Mouse (Mus musculus): ENCODE results near the gene Wwox.

Gene Wwox

DNA sequence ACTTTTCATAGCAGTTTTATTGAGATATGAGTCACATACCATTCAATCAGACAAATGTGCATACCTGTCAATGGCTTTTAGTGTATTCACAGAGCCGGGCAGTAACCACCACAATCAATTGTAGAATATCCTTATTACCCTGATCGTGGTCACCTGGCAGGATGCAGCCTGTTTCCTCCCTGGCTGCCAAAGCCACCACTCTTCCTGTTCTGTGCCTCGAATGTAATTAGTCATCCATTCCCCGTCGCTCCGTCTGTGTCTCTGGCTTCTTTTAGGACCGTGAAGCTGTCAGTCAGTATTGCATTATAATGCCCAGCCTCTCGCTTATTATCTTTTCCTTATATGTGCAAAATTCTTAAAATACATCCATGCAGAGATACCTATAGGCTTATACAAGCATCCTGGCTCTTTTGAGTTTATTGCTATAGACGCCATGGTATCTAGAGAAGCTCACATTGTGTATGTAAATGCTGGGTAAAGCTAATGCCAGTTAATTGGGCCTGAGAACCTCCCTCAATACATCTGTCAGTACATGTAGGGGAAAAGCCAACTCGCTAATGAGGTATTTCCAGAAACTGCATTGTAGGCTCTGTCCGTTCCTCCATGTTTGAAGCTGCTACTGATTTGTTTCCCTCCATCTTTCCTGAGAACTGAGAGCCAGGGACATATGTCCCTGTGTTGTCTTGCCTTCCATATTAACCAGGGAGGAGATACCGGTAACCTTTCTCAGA lies 303.9 kb downstream of the Wwox start:
- no peak for DNase-seq (ENCODE audit: low spot score)

DNA sequence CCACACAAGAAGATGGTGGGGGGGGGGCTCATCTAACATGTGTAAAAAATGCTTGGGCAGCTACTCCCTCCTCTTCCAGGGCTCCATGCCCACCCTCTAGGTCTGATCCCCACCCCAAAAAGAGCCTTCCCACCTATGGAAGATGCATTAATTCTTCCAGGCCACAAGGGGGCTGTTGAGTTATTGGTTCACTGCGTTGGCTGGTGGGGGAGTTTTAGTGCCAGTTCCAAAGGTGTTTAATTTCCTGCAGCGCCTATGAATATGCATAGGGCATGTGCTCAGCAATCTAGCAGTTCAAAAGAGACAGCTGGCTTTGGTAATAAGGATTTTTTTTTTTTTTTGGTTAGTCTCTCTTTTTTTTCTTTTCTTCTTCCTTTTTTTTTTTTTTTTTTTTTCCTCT lies 306.9 kb downstream of the Wwox start:
- DNase-seq (ENCODE audit: low spot score), result no peak

DNA sequence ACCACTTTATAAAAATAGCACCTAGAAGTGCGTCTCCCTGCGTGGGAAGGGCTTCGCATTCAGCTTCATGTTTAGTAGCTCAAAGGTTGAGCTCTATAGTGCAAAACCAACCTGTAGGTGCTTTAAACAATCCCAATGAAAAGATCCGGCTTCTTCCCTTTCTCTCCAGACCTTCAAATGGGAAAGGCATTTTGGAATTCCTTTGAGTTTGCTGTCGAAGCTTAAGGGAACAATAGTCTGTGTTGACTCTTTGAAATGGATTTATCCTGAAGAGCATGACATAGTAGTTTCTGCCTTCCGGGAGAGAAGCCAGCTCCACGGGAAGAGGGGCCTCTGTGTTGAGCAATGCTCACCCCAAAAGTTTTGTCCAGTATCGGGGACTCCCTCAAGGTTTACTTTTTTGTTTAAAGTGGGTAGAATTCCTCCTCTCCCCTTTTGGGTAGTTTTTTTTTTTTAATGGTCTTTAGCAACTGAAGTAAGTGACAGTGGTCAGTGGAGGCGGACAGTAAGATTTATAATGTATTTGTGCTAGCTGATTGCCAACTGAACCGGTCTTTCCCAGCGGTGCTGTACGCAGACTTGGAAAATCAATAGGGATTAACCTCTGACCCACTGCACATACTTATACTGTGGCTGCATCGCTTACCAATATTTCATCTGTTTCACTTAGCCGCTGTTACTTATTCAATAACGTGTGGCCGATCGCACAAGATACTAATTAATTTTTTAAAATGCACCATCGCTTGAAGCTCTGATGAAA lies 312.1 kb downstream of the Wwox start:
- DNase-seq (ENCODE audit: low spot score), result no peak

DNA sequence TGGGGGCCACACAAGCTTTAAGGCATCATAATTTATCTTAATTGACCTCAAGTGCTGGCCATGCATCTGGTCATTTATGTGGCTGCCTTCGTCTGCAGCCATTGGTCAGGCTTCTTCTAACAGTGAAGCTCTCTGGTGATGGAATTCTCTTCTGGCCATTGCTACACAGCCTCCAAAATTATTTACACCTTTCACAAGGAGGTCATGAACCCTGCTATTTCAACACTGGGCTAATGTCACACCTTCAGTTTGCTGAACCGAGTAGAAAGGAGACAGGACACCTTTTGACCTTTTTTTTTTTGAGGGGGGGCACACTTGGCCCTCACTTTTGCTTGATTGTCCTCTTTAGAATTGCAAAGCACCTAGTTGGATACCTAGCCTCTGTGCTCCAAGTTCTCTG lies 320.2 kb downstream of the Wwox start:
- no peak for DNase-seq (ENCODE audit: low spot score)

DNA sequence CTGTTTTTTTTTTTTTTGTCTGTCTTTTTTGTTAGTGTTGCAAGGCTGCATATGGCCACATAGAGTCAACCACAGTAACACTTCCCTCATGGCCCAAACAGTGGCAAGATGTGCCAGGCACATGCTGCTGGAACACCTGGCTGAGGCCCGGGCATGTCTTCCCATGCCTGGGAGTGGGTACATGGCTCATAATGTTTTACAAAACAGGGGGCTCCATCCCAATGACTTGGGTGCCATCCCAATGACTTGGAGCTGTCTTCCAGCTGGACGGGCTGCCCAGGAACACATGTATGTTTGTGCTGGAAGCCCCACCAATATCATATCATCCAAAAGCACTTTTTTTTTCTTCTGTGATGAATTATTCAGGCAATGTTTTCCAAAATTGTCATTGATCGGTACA lies 329.1 kb downstream of the Wwox start:
- no peak for DNase-seq (ENCODE audit: low spot score)

DNA sequence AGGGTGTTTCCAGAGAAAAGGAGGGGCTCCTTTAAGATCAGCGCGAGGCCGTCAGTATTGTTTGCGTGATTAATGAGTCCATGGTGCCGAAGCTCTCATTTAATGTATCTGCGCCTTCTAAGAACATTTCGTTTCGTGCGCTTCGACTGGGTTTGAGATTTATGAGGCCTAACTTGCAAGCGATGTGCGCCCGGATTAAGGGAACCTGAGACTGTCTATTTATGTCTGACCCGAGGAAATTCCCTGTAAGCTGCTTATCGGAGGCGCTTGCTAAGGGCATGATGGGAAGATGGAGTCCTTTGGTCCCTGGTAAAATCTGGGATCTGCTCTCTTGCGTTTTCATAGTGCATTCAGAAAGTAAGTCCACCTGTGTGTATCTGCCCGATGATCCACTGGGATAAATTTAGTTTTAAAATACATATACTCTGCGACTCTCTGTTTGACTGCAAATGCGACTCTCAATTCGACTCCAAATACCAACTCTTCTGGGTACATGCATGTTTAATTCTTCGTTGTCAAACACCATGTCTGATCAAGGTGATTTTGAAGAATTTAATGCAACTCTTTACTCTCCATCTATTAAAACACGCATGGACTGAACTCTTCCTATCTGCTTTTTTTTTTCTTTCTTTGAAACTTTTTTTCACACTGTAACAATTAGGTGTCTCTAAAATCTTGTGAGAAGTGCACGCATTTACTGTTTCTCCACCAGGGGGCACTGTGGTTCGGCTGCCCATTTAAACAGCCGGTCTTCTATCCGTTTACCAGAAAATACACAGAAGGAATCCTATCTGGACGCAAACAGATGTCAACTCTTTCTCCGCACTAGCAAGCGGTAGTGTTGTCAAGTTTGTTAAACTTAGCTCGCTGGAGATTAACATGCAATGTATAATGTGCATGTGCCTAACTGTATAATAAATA lies 331.7 kb downstream of the Wwox start:
- DNase-seq (ENCODE audit: low spot score), result peak; percentile 56

DNA sequence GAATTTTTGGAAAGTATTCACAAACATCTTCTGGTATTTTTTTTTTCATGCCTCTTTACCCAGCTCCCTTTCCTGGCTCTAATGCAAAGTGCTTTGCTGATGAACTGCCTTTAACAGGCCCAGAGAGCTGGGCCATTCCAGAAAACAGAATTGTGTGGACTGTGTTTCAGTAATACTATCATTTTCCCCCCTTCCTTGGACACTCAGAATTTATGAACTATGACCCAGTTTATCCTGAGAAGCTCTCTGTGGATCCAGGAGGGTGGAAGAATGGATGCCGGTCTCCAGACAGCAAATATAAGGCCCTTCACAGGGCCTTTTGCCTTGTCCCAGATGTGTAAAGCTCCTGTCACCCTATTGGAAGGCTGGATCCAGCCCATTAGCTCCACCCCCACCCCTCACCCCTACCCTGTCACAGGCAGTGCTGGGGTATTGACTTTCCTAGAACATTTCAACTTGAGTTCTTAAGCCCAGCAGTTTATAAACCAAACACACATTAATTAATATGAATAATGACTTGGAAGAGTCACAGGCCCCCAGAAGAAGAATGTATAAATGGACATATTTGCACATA lies 332.9 kb downstream of the Wwox start:
- DNase-seq (ENCODE audit: low spot score), result no peak

DNA sequence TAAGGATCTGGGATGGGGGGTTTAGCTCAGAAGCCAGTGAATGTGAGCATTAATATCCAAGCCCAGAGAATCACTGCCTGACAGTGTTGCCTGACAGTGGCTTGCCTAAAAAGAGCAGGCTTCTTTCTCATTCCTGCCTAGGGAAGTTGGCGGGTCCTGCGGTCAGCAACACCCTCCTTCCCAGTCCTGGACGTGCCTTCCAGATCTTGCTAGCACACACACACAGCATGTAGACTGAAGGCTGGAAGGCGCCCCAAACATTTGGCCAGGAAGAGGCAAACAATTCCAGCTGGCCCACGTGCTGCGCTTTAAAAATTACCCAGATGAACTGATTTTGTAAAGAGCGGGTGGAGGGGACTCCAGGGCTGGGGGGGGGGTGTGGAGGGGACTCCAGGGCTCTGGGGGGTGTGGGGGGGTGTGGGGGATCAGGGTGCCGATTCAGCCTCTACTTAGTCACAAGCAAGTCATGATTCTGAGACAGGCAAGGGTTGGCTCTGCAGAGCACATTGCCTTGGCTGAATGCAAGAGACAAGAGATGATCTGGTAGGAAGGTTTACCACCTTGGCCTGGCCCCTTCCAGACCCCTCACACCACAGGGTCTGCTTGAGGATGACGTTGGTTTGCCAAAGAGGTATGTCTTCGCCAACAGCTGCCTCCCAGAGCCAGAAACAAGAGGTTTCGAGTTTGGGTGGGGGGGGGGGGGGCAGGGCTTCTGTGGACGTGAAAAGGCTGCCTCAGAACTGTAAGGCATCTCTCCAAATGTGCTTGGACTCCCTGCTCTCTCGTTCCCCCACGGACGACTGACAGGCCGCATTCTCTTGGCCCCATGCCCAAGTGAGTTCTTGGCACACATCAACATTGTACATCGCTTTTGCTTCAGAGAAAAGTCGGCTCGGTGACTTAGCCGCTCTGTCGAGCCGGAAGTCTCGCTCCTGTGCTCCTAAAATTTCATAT lies 334.3 kb downstream of the Wwox start:
- DNase-seq (ENCODE audit: low spot score), result peak; percentile 69

DNA sequence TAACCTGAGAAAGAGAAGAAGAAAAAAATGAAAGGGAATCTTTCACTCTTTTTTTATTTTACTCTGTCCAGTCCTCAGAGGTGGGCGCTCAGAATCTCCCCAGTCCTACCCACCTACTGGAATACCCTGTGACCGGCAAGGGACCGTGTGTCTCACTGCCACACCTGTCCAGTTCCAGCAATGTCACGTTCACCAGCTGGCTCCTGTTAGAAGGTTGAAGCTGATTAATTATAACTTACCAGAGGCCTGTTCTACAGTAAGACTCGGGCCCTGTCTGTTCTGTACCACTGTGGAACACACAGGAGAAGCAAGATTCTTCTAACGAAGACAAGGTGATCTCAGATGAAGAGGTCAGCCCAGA lies 334.9 kb downstream of the Wwox start:
- DNase-seq (ENCODE audit: low spot score), result no peak

DNA sequence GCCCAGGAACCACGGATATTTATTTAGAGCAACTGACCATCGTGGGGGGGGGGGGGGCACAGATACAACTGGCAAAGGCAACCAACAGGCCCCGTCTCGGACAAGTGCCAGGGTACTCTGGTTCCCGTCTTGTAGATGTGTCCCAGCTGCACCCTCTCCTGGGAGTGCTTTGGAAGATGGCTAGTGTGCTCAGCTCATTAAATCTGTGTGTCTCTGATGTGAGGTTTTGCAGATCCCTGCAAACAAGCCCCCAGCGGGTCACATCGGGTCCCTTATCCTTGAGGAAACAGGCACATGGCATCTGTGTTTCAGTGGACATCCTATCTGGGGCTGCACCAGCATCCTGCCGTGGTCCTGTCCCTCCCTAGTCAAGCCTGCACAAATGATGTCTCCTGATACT lies 336.1 kb downstream of the Wwox start:
- no peak for DNase-seq (ENCODE audit: low spot score)

DNA sequence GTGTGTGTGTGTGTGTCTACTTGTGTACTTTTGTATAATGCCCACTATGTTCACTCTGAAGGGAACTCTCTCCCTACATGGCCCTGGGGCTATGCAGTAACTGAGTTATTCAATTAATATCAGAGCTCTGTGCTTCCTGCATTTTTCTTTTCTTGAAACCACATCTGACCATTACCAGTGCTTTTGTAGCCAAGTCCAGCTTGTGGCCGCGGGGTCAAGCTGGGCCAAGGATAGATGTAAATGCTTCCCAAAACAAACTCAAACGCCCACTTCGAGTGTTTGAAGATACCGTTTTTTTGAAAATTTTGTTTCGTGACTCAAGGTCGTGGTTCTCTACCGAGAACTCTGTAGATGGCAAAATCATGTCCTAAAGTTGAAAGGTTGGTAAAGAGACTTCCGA lies 337.2 kb downstream of the Wwox start:
- DNase-seq (ENCODE audit: low spot score), result peak; percentile 62

DNA sequence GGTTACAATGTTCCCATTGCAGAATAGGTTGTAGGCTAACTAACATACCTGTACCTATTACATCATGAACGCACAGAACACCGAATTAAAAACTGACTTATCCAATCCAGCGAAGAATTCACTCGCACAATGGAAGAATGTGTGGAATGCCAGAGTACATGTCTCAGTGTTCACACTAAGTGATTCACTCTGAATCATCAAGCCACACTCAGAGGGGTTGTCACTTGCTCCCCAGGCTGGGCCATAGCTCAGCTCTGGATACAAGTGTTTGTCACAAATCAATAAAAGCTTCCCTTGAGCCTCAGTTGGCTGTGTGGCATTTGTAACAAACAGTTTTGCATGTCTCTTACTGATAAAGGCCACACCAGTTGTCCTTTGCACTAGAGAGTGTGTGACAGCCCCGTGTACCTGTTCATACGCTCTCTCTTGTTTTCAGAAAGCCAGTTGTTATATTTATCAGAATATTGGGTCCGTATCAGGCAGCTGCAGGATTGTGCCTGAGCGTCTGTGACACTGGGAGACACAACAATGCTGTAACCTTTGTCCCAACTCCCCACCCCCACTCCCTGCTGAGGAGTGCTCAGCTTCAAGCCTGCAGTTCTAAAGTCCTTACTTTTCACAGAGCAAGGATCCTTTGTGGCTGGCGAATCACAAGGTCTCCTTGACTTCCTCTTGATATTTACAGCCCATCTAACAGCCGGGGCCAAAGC lies 338.0 kb downstream of the Wwox start:
- peak; percentile 17 for DNase-seq (ENCODE audit: low spot score)

DNA sequence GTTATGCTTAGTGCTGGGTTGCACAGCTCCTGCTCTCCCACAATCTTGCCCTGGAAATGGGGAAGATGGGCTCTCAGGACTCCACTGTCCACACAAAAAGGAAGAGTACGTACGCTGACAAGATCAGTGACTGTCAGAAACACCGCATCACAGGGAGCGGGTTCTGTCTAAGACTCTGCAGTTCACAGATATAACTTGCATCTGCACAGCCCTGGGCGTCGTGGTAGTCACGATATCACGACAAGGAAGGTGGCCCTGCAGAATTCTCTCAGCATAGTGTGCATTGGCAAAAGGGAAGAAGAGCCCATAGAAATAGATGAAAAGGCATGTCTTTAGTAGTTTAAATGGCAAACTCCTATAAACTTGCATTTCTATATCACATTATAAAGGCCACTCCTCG lies 339.5 kb downstream of the Wwox start:
- DNase-seq (ENCODE audit: low spot score), result no peak

DNA sequence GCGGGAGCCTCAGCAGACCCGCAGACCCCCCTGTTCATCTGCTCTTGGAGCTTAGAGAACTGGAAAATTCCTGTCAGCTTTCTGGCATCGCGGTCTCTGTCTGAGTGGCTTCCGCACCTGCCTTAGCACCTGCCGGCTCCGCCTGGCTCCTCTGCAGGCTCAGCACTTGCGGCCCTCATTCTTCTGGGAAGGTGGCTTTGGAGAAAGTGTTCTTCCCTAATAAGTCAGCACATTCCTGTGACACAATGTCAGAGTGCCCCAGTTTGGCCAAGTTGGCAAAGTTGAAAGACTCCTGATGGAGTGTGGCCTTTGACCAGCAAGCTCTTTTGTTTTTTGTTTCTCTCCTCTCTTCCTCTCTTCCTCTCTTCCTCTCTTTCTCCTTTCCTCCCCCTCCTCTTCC lies 343.9 kb downstream of the Wwox start:
- DNase-seq (ENCODE audit: low spot score), result no peak

DNA sequence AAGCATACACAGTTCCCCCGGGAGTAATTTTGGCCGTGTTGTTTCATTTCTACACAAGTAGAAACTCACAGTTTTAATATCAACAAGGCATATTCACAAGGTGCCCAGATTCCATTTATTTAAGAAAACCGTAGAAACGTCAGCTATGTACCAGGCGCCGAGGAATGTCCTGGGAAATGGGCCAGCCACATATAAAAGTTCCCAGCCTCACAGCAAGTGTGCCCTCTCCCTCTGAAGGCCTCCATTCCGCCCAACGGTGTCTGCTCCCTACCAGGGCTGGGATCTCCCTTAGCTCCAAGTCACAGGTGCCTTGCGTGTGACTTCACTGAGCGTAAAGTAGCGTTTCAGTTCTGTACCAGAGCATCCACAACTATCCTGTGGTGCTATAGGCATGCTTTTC lies 346.4 kb downstream of the Wwox start:
- no peak for DNase-seq (ENCODE audit: low spot score)

DNA sequence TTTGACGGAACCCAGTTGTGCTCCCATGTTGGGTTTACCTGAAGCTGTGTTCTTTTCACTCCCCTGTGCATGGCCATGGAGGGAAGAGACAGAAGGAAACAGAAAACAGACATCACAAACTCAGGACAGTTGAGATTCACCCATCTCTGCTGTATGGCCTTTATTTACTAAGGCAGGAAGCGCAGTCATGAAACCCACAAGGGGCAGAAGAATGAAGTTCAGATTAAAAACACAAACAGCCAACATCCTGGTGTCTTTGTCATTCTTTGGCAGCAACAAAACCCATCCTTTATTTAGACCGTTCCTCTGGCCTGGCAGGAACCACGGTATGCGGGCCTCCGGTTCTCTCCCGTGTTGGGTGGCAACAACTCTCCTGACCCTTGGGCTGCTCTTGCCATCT lies 350.2 kb downstream of the Wwox start:
- DNase-seq (ENCODE audit: low spot score), result no peak

DNA sequence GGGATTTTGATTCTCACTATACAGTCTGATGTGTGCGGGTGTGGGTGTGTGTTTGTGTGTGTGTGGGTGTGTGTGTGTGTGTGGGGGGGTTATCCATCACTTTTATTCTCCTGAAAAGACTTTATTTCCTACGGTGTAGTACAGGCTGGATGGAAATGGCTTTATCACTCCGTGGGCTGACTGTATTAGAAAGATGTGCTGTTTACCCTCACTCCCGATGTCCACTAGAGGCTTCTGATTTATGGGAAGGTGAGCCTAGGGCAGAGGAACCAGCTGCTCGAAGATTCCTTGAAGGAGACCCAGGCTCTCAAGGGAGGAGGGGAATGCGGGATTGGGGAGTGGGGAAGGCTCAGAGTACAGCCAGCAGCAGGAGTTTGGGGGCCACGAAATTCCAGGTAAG lies 351.3 kb downstream of the Wwox start:
- DNase-seq (ENCODE audit: low spot score), result no peak

DNA sequence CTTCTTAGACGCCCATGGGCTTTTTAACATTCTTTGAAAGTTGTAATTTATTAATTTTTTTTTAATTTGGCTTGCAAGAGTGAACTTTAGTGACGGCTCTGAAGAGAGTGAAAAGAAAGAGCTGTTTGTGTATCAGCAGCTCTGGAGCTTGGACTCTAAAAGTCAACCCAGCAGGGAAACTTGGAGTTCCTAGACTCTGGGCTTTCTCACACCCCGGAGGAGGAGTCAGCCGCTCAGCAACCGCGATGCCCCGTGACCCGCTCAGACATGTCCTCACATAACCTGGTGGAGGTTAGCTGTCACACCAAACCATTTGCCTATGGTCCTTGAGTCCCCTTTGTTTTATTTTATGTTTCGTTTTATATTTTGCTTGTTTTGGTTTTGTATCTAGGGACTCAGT lies 354.2 kb downstream of the Wwox start:
- no peak for DNase-seq (ENCODE audit: low spot score)

DNA sequence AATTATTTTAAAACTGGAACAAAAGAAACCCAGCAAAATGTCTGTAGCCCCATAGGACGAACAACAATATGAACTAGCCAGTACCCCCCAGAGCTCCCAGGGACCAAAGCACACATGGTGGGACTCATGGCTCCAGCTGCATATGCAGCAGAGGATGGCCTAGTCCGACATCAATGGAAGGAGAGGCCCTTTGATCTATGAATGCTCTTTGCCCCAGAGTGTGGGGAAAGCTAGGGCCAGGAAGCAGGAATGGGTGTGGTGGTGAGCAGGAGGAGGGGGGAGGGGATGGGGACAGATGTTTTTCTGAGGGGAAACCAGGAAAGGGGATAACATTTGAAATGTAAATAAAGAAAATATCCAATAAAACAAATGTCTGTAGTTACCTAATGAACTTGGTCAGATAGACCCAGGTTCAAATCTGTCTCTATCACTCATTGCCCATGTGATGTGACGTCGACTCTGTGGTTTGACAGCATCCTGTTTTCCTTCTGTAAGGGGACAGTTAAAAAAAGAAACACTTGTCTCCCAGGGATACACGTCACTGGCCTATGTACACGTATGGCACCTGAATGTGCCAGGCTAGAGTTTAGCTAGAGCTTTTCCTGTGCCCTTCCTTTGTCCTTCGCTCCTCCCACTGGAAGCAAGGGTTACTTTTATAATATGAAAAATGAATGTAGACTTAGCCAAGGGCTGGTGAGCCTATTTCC lies 362.1 kb downstream of the Wwox start:
- no peak for DNase-seq (ENCODE audit: low spot score)

DNA sequence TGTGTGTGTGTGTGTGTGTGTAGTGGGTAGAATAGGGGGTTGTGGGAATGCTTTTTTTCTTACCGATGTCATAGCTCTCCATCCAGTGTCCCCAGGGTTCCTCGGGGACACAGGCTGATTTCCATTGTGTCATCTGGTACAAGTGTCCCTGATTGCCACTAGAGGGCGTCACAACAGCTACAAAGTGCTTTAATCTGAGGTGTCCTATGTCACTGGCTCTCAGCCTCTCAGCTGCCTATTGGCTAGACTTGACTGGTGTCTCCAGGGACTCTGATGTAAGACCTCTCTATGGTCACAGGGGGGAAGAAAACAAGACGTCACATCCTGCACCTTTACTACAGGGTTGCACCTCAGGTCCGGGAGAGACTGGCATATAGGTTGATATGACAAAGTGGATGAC lies 363.7 kb downstream of the Wwox start:
- no peak for DNase-seq (ENCODE audit: low spot score)

Measured in ovary, adult 18-20 months (tissue).